ENCODE assay signal across 18 mouse cellular contexts in the genomic region with DNA sequence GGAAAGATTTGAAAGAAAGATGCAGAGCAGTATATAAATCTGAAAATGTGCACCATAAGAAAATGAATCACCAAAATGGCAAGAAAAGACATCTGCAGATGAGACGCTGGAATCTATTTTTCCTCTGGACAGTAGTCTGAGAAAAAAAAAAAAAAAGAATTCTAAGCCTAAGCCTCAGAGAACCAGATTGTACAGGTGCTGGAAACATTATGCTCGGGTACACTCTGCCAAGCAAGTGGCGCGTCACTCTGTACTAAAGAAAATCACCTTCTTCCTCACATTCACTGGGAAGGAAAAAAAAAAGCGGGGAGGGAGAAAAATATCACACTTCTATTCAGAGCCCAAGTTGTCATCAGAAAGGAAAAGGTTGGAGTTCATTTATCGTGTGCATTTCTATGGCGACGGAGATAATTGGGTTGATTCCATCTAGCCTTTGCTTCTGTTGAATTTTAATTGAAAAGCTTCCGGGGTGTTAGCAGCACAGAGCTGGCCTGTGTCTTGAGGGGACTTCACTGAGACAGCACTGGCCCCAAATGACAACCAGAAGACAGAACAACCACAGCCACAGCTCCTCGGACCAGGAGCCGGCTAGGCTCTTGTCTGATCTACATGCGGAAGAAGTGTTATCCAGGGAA.
A peak's percentile ranks its signal among the peaks of the same experiment; 100 is the strongest.
DNase-seq lines count a peak whose midpoint lies in the region; ATAC-seq and TF ChIP-seq lines count a peak whose summit lies in the region.
"Had no signal": no experiment of that assay in that cellular context is flagged by ENCODE, and none has a peak within 500 bp of the region (broad histone marks: within the 10 kb centered on the region; RNA-seq: fewer than 3 reads in every experiment).

No protein-coding gene starts in this region.

- 56% methylated on average over 12 of the region's 12 CpGs for WGBS in midbrain, embryonic 14.5 days

- DNase-seq in layer of hippocampus, adult 2 months (ENCODE audit: low spot score in 2 of 2): no peak
- DNase-seq in layer of hippocampus, adult 9-10 months (ENCODE audit: low spot score): no peak
- DNase-seq in Muller cell, postnatal 12 days (ENCODE audit: inconsistent ontology term): peak; percentile 15
- peak; percentile 75 for DNase-seq in brain, embryonic 14.5 days (ENCODE audit: low read depth)
- peak; percentile 30 for DNase-seq in midbrain, embryonic 14.5 days
- no peak for DNase-seq in cerebellum, adult 9-11 months
- no peak for DNase-seq in embryo, embryonic 10.5 days (ENCODE audit: low spot score)
- DNase-seq: adrenal gland, adult 2 months; cerebellum, adult 18-20 months; kidney, adult 2 months; kidney, postnatal 25 days; liver; lung, adult 18-20 months; lung, postnatal 4 days had no signal

- peak overlapping the region; percentile 39; the same call in 1 of the 2 replicates for H3K27ac ChIP-seq in layer of hippocampus, adult 2 months
- no peak overlapping the region; the same call in 1 of the 2 replicates for H3K27ac ChIP-seq in midbrain, embryonic 14.5 days (replicated peaks; ENCODE audit: low read depth, low read length)
- H3K27ac ChIP-seq: embryonic facial prominence, embryonic 13.5 days; hindbrain, embryonic 15.5 days had no signal

- H3K4me2 ChIP-seq in midbrain, embryonic 14.5 days (ENCODE audit: low read length): no peak overlapping the region
- H3K4me2 ChIP-seq: embryonic facial prominence, embryonic 13.5 days; hindbrain, embryonic 15.5 days; neural tube, embryonic 13.5 days had no signal

- TF ChIP-seq CTCF in layer of hippocampus, adult 2 months (conservative IDR thresholded peaks at IDR 0.05): no peak
- no peak for TF ChIP-seq CTCF in brain, embryonic 14.5 days (IDR thresholded peaks at IDR 0.05; ENCODE audit: borderline replicate concordance, extremely low read depth, insufficient read depth, insufficient read length)

- H3K4me3 ChIP-seq in layer of hippocampus, adult 2 months: peak overlapping the region; percentile 25; the same call in 1 of the 2 replicates
- H3K4me3 ChIP-seq in midbrain, embryonic 14.5 days (replicated peaks; ENCODE audit: low read depth, low read length): no peak overlapping the region
- H3K4me3 ChIP-seq: embryonic facial prominence, embryonic 13.5 days; hindbrain, embryonic 15.5 days; neural tube, embryonic 13.5 days had no signal

- no peaks in the 10 kb centered on the region for H3K27me3 ChIP-seq in midbrain, embryonic 14.5 days (ENCODE audit: control insufficient read depth, insufficient read depth, low read length)
- H3K27me3 ChIP-seq: embryonic facial prominence, embryonic 13.5 days; hindbrain, embryonic 15.5 days; neural tube, embryonic 13.5 days had no signal

- H3K36me3 ChIP-seq in midbrain, embryonic 14.5 days (ENCODE audit: control insufficient read depth, insufficient read depth, low read length): no peaks in the 10 kb centered on the region
- H3K36me3 ChIP-seq: embryonic facial prominence, embryonic 13.5 days; G1E; hindbrain, embryonic 15.5 days; neural tube, embryonic 13.5 days had no signal

- no peak overlapping the region for H3K9ac ChIP-seq in midbrain, embryonic 14.5 days (replicated peaks; ENCODE audit: low read length)
- H3K9ac ChIP-seq: embryonic facial prominence, embryonic 13.5 days; hindbrain, embryonic 15.5 days; neural tube, embryonic 13.5 days had no signal

- no peak for ATAC-seq in midbrain, embryonic 14.5 days (ENCODE audit: low FRiP score, low TSS enrichment)

- no peaks in the 10 kb centered on the region for H3K9me3 ChIP-seq in midbrain, embryonic 14.5 days (ENCODE audit: control insufficient read depth, low read length)
- H3K9me3 ChIP-seq: embryonic facial prominence, embryonic 13.5 days; hindbrain, embryonic 15.5 days; neural tube, embryonic 13.5 days had no signal

- H3K4me1 ChIP-seq in midbrain, embryonic 14.5 days (ENCODE audit: control insufficient read depth, insufficient read depth, low read length): 0 out of 2 replicates have a peak, but pooled peaks cover 4% of the 10 kb centered on the region
- H3K4me1 ChIP-seq: embryonic facial prominence, embryonic 13.5 days had no signal

- TF ChIP-seq POLR2A in brain, embryonic 14.5 days (IDR thresholded peaks at IDR 0.05; ENCODE audit: borderline replicate concordance, extremely low read depth, insufficient read depth, insufficient read length, poor library complexity, severe bottlenecking): no peak

Comparison
In these comparisons a context has a peak if more than half of its experiments do, and no peak if none do; other contexts are left out.
1. DNase-seq: peak in Muller cell, postnatal 12 days (single experiment), brain, embryonic 14.5 days (single experiment) and midbrain, embryonic 14.5 days (single experiment); none in layer of hippocampus, adult 2 months (0 of 2), layer of hippocampus, adult 9-10 months (single experiment), cerebellum, adult 9-11 months (single experiment) and embryo, embryonic 10.5 days (single experiment).